Mouse (Mus musculus) common myeloid progenitor, adult 5-6 weeks (primary cell): Measurements from ENCODE around the gene Cldn4. TPM values are rescaled to one million over a fixed set of nuclear protein-coding genes. Genes with fewer than 3 reads are reported as not detected.
A peak's percentile ranks its signal among the peaks of the same experiment; 100 is the strongest.
"Not testable (repeated sequence)": the region's sequence is repeated elsewhere in the genome, so short reads cannot be mapped to it uniquely, and the experiment has no call there.

Source experiments
- ATAC-seq: replicated peaks from 2 replicates; pipeline ENCODE4 v1.8.0; 2016; ENCODE audit warnings: low read depth, mild to moderate bottlenecking, moderate TSS enrichment, inconsistent platforms; ENCODE audit not compliant: poor library complexity, severe bottlenecking
- total RNA-seq: library from RNA; stranded (forward); fragments of 200-1000, 187-1606 nt; gene quantifications from 2 replicates; pipeline ENCODE4 v1.2.3, GENCODE M21; 2017

The Cldn4 gene
- total RNA-seq, 1 experiment from 2014 or later, result not detected

GRCm38 (mm10) chr5:134933686-134934085, 13.0 kb downstream of the Cldn4 start:
- ATAC-seq, result not testable (repeated sequence)

DNA sequence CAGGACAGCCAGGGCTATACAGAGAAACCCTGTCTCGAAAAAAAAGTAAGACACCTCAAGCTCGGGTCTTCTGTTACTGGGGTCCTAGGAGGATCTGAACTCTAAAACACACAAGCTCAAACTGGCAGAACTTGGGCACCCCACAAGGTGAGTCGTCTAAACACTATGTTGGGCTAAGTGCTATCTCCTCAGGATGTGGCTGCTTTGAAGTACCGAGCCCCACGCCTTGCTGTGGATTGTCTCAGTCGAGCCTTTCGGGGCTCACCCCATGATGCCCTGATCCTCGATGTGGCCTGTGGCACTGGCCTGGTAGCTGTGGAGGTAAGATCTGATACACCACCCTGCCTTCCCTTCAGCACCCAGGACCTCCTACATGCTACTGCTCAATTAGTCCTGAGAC, 13.5 kb downstream of the Cldn4 start:
- ATAC-seq, result no peak

DNA sequence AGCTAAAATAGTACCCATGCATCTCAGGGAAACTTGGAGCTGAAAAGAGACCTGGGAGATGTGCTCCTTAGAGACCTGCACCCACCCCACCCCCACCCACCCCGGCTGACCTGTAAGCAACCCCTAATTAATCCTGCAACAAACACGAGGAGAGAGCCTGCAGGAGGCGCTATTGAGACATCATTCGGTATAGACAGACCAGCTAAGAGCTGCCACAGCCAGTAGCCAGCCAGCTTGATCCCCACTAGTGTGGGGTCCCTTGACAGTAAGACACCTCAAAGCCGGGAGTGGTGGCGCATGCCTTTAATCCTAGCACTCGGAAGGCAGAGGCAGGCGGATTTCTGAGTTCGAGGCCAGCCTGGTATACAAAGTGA, 13.8 kb downstream of the Cldn4 start:
- ATAC-seq, result peak; percentile 59

- peak; percentile 95 for ATAC-seq
These were observed 14.4 kb downstream of the Cldn4 start, which contains the start of gene Mettl27 for GRCm38 (mm10) chr5:134932179-134932902. TSS of gene Mettl27 (plus strand) at chr5:134932368.

- no peak for ATAC-seq
These were observed 16.7 kb downstream of the Cldn4 start for GRCm38 (mm10) chr5:134929988-134930387.

DNA sequence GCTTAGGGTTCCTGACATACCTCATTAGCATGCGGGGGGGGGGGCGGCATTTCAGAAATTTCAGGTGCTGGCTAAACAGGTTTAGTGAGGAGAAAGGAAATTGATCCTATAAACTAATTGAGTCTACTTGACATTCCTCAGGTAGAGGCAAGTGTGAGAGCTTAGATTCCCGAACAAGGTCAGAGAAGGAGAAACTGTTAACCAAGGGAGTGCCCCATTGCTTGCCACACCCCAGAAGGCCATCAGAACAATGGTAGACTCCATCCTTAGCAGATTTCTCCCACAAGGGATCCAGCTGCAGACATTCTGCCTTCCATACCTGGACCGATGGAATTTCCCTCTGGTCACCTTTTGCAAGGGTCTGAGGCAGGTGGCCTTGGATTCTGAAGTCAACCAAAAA, 20.0 kb downstream of the Cldn4 start:
- no peak for ATAC-seq

DNA sequence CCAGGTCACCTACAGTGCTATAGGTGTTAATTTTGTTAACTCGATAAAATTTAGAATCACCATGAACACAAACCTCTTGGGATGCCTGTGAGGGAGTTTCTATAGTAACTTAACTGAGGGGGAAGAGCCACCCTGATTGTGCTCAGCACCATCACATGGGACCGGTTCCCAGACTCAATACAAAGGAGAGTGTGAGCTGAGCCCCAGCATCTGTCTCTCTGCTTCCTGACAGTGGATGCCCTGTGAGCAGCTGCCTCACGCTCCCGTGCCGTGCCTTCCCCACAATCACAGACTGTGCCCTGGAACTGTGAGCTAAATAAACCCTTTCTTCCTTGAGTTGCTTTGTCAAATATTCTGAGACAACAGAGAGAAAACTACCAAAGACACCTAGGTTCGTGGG, 23.6 kb downstream of the Cldn4 start:
- no peak for ATAC-seq

- no peak for ATAC-seq
These were observed 25.6 kb downstream of the Cldn4 start for GRCm38 (mm10) chr5:134921106-134921505.

DNA sequence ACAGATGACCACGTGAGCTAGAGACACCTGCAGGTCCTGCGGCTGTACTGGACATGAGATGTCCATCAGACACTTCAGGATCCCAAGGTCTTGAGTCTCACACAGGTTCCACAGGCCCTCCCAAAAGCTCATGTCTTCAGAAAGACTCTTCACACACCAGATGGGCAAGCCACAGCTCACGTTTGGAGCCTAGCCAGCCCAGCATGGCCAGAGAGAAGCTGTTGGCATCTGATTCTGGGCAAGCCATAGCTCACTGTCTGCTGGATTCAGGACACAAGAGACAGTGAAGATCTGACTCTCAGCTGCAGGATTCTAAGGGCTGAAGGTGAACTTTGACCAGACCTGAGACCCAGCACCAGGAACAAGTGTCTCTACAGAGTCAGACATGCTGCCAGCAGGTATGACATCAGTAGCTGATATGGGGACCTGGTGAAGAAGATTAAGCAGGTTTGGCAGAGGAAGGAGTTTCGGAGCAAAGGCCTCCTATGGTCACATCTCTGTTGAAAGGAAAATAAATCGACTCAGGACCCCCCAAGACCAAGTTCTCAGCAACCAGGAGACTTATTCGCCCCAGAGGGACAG, 26.5 kb downstream of the Cldn4 start:
- ATAC-seq, result no peak

DNA sequence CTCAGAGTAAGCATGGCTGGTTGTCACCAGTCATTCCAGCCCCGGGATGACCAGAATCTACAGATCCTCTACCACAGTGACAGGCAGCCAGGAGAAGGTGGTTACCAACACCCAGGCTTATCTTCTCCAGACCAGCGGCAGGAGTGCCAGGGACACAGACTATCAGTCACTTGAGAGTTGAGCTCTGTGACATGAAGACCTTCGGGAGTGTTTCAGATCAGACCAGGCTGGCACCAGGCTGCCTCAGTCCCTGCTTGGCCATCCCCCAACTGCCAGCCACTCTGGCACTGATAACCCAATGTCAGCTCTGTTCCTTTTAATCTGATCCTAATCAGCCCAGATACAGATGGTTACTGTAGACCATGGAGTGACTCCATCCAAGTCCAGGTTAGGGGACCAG, 27.6 kb downstream of the Cldn4 start:
- peak; percentile 60 for ATAC-seq

GRCm38 (mm10) chr5:134918071-134918832, 28.5 kb downstream of the Cldn4 start:
- peak; percentile 27; the same call in 1 of the 2 replicates for ATAC-seq

GRCm38 (mm10) chr5:134915311-134915710, 31.4 kb downstream of the Cldn4 start, which contains the start of gene Cldn13:
TSS of gene Cldn13 (minus strand) at chr5:134915526.
- ATAC-seq, result no peak

DNA sequence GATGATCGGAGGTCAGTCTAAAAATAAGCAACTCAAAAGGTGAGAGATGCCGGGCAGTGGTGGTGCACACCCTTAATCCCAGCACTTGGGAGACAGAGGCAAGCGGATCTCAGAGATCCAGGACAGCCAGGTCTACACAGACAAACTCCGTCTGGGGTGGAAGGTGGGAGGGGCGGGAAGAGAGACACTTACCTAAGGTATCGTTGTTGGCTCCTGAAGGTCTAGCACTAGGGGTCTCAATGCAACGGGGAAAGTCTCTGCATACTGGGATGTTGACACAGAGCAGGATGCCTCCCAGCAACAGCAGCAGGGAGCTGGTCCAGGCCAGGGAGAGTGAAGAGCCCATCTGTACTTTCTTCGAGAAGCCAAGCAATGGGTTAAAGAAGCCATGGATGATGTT, 32.2 kb downstream of the Cldn4 start:
- no peak for ATAC-seq

DNA sequence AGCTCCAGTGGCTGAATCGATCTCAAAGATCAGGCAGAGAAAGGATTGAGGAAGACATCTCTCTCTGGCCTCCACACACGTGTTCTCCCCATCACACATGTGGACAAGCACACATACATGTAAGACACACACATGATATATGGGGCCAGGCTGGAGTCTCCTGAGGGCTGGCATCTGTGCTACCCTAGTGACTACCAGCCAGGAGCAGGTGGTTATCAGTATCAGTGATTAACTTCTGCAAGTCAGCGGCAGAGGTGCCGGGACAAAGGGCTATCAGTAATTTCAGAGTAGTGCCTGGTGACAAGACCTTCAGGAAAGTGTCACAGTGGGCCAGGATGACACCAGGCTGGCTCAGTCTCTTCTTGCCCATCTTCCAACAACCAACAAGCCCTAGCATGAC, 33.0 kb downstream of the Cldn4 start:
- peak; percentile 75 for ATAC-seq

- ATAC-seq, result no peak
These were observed 33.4 kb downstream of the Cldn4 start for GRCm38 (mm10) chr5:134913352-134913751.

DNA sequence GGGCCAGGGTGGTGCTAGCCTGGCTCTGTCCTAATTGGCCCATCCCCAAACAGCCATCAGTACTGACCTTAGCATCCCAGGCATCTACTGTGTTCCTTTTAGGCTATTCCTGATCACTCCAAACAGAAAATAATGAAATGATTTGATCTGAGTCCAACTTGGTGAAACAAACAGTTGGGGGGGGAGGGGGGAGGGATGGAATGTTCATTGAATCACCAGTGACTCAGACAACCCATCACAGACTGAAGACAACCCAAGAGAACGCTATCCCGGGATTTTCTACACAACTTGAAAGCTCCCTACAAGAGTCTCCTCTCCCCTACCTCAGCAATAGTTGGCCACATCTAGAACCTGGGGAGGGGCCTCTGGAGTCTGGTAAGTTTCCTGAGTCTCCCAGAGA, 34.8 kb downstream of the Cldn4 start:
- ATAC-seq, result no peak

DNA sequence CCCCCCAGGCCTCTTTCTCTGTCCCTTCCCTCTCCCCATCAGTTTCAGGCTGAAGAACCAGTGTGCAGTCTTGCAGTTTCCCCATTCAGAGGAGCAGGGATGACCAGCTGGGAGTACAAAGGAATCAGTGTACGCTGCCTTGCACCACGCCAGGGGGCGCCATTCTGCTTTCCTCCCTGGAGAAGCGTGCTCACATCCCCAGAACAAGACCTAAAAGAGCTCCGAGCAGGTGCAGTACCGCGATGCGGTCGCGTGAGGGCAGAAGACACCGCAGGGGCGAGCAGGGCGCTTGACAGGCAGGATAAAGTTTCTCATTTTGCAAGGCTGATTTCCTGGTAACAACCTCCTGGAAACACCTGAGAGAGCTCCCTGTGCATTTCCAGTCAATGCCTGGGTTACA, 39.6 kb downstream of the Cldn4 start:
- peak; percentile 99 for ATAC-seq

- no peak for ATAC-seq
These were observed 40.1 kb downstream of the Cldn4 start, which contains the start of gene Tmem270 for GRCm38 (mm10) chr5:134906633-134907032. TSS of gene Tmem270 (minus strand) at chr5:134906733.

GRCm38 (mm10) chr5:134901644-134902027, 45.1 kb downstream of the Cldn4 start:
- no peak for ATAC-seq

DNA sequence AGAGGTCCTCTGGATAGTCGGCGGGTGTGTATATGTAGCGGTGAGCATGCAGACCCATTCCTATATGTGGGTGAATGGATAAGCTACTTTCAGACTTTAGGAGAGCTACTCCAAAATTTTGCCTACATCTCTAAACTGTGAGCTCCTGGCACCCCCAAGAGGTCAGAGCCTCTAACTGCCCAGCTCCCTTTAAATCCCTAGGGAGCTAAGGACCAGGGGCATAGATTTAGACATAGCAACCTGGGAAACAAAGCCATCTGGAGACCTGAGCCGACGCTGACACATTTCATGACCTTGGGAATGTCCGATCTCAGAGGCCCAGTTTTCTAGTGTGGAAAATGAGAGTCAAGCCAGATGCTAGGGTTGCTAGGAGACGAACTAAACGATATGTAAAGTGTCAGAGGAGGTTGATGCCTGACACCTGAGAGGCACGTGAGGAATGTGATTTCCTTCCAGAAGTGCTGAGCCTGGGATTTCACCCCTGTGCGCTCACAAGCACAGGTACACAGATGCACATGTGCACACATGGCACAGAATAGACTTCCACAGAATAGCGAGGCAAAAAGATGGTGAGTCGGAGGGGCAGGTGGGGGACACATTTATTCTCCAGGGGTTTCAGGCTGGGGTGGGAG, 45.6 kb downstream of the Cldn4 start:
- ATAC-seq, result 0 out of 2 replicates have a peak, but pooled peaks have one; percentile 39
